ENCODE assay signal across 16 mouse cellular contexts in genomic region chr7:88285276-88285675, GRCm38 (mm10).
"Had no signal": no experiment of that assay in that cellular context is flagged by ENCODE, and none has a peak within 500 bp of the region (broad histone marks: within the 10 kb centered on the region; RNA-seq: fewer than 3 reads in every experiment).

No protein-coding gene starts in this region.

- H3K4me1 ChIP-seq: liver, embryonic 12.5 days; midbrain, embryonic 10.5 days; midbrain, embryonic 12.5 days; neural tube, embryonic 13.5 days; neural tube, embryonic 15.5 days had no signal

- H3K27me3 ChIP-seq: liver, embryonic 12.5 days; midbrain, embryonic 12.5 days; neural tube, embryonic 13.5 days; neural tube, embryonic 15.5 days had no signal

- H3K4me3 ChIP-seq: liver, embryonic 12.5 days; midbrain, embryonic 10.5 days; midbrain, embryonic 12.5 days; myocyte; neural tube, embryonic 13.5 days; neural tube, embryonic 15.5 days had no signal

- DNase-seq: lung, adult 18-20 months; lung, embryonic 14.5 days; lung, postnatal 10 days; lung, postnatal 4 days; midbrain, embryonic 14.5 days; right cerebral cortex, postnatal 14 days; thymus, adult 18-20 months; thymus, postnatal 14 days; thymus, postnatal 36 days had no signal

- H3K36me3 ChIP-seq: liver, embryonic 12.5 days; midbrain, embryonic 10.5 days; midbrain, embryonic 12.5 days; neural tube, embryonic 13.5 days; neural tube, embryonic 15.5 days had no signal

- H3K27ac ChIP-seq: liver, embryonic 12.5 days; liver, embryonic 14.5 days; midbrain, embryonic 10.5 days; midbrain, embryonic 12.5 days; neural tube, embryonic 13.5 days; neural tube, embryonic 15.5 days had no signal
